8 mouse cellular contexts compared by ENCODE assay signal in genomic region chr10:100487097-100487978, GRCm38 (mm10). TPM values are rescaled to one million over a fixed set of nuclear protein-coding genes. Genes with fewer than 3 reads are reported as not detected.
A peak's percentile ranks its signal among the peaks of the same experiment; 100 is the strongest.
DNase-seq lines count a peak whose midpoint lies in the region; ATAC-seq and TF ChIP-seq lines count a peak whose summit lies in the region.

TSS of gene Tmtc3 (minus strand) at chr10:100487350.
TSS of gene Cep290 (plus strand) at chr10:100487558.

- peak within 1 kb of the TSS; percentile 73 for H3K4me3 ChIP-seq in cortical plate, adult 2 months (ENCODE audit: insufficient read depth, low read length)
- H3K4me3 ChIP-seq in megakaryocyte, embryonic 14.5 days (replicated peaks), result peak within 1 kb of the TSS; percentile 97

- ATAC-seq in activated CD4-positive, CD25-positive, alpha-beta regulatory T cell, adult 4 months, result peak; percentile 62

- H3K9me3 ChIP-seq in megakaryocyte, embryonic 14.5 days, result no peaks in the 10 kb centered on the region

- H3K27ac ChIP-seq in cortical plate, adult 2 months (ENCODE audit: insufficient read depth, low read length), result no peak within 1 kb of the TSS

- no peaks in the 10 kb centered on the region for H3K4me1 ChIP-seq in cortical plate, adult 2 months (ENCODE audit: control insufficient read depth, insufficient read depth, low read length)
- peaks cover 25% of the 10 kb centered on the region for H3K4me1 ChIP-seq in megakaryocyte, embryonic 14.5 days

- TF ChIP-seq POLR2A in cortical plate, adult 2 months (IDR thresholded peaks at IDR 0.05; ENCODE audit: extremely low read depth, insufficient read depth, low read length), result peak; percentile 58

- peak; percentile 88 to 92 for DNase-seq in gastrocnemius, adult 8-10 months (ENCODE audit: low spot score in 2 of 2)
- peak; percentile 90 for DNase-seq in hindlimb bud, embryonic 11.5 days (ENCODE audit: extremely low spot score, low read depth, low spot score)
- peak; percentile 90 to 97 for DNase-seq in left cerebral cortex, adult 8-10 months (ENCODE audit: low spot score in 2 of 2)
- DNase-seq in right cerebral cortex, postnatal 10 days (ENCODE audit: low spot score in 2 of 2), result peak; percentile 97 to 98
- DNase-seq in urinary bladder, postnatal 25 days (ENCODE audit: low spot score), result peak; percentile 81

- peaks cover 9% of the 10 kb centered on the region for H3K36me3 ChIP-seq in megakaryocyte, embryonic 14.5 days (replicated peaks; ENCODE audit: low read length)

- H3K27me3 ChIP-seq in megakaryocyte, embryonic 14.5 days (replicated peaks), result no peaks in the 10 kb centered on the region

- TF ChIP-seq CTCF in cortical plate, adult 2 months (IDR thresholded peaks at IDR 0.05; ENCODE audit: extremely low read depth, insufficient read depth, low read length), result no peak

RNA-seq across cellular contexts. Expression of gene Tmtc3, which starts in this region (rescaled TPM):
- 1 to 10 TPM; 1.3 to 2.9 TPM for polyA plus RNA-seq in activated CD4-positive, CD25-positive, alpha-beta regulatory T cell, adult 4 months (2017; shearing (Covaris generic))
- polyA plus RNA-seq in cortical plate, adult 2 months (2012; rRNA removed), result 6.3 and 6.6 TPM in 2 replicates
- 10 to 100 TPM in 1 of 4 experiments, 1 to 10 TPM in 3; 8.9 to 10.9 (median 9.7) TPM for total RNA-seq in gastrocnemius, adult 8-10 months (2022)
- 10 to 100 TPM in 3 of 4 experiments, 1 to 10 TPM in 1; 9.8 to 14.0 (median 12.6) TPM for total RNA-seq in left cerebral cortex, adult 8-10 months (2022)
- 0.31 TPM in 1 of 2 replicates, not detected in the other for polyA plus RNA-seq in megakaryocyte, embryonic 14.5 days (2012; ENCODE audit: insufficient read depth, low replicate concordance)

RNA-seq across cellular contexts. Expression of gene Cep290, which starts in this region (rescaled TPM):
- 1 to 10 TPM; 3.7 to 5.2 TPM for polyA plus RNA-seq in activated CD4-positive, CD25-positive, alpha-beta regulatory T cell, adult 4 months (2017; shearing (Covaris generic))
- polyA plus RNA-seq in cortical plate, adult 2 months (2012; rRNA removed), result 7.8 and 8.1 TPM in 2 replicates
- total RNA-seq in gastrocnemius, adult 8-10 months (2022), result 1 to 10 TPM; 2.9 to 4.3 (median 3.8) TPM
- 10 to 100 TPM; 16.1 to 18.5 (median 16.4) TPM for total RNA-seq in left cerebral cortex, adult 8-10 months (2022)
- 0.12 TPM in 1 of 2 replicates, not detected in the other for polyA plus RNA-seq in megakaryocyte, embryonic 14.5 days (2012; ENCODE audit: insufficient read depth, low replicate concordance)
